Mouse (Mus musculus): ENCODE measurements around the gene Hck. TPM values are rescaled to one million over a fixed set of nuclear protein-coding genes. Genes with fewer than 3 reads are reported as not detected.

Gene Hck
- total RNA-seq, 4 experiments from 2014 or later, result 1.7 to 4.2 (median 2.7) TPM

DNA sequence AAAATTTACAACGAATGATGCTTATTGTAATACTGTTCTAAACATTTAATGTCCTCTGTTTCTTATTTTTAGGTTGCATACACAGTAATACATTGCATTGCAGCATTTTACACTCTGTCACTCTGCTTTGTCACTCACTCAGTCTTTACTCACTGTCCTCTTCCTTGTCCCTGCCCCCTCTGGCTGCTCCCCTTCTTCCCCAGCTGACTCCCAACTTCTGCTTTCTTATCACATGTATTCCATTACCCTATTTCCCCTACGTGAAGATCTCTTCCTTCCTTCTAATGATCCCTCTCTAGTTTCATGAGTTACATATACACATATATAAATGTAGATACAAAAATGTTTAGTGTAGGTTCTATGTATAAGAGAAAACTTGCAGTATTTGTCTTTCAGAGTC is 90.8 kb downstream of the Hck start:
- no peak for DNase-seq (ENCODE audit: low spot score in 2 of 2)

Other genes with a start within 250 kb of the Hck start
- under 1 TPM in 3 of 4 experiments, not detected in 1; 0.19 to 0.39 (median 0.21) TPM for gene Mylk2, start 197.1 kb upstream of the Hck start, total RNA-seq (2022)
- under 1 TPM in 3 of 4 experiments, not detected in 1; 0.34 to 0.88 (median 0.74) TPM for gene Foxs1, start 175.3 kb upstream of the Hck start, total RNA-seq (2022)
- gene Dusp15, start 156.8 kb upstream of the Hck start, total RNA-seq (2022), result 10 to 100 TPM; 16.2 to 22.7 (median 21.1) TPM
- gene Ttll9, start 146.0 kb upstream of the Hck start, total RNA-seq (2022), result 1 to 10 TPM; 1.2 to 3.3 (median 2.3) TPM
- 10 to 100 TPM; 53.3 to 59.2 (median 57.1) TPM for gene Pdrg1, start 93.0 kb upstream of the Hck start, total RNA-seq (2022)
- gene Xkr7, start 76.6 kb upstream of the Hck start, total RNA-seq (2022), result 1 to 10 TPM; 5.0 to 6.7 (median 5.9) TPM
- 1 to 10 TPM; 4.3 to 4.6 (median 4.4) TPM for gene Ccm2l, start 42.5 kb upstream of the Hck start, total RNA-seq (2022)
- 100 to 1,000 TPM; 106 to 122 (median 113) TPM for gene Tm9sf4, start 52.8 kb downstream of the Hck start, total RNA-seq (2022)
- gene Tspyl3, start 117.0 kb downstream of the Hck start, total RNA-seq (2022), result 10 to 100 TPM; 26.5 to 30.0 (median 27.9) TPM
- 1 to 10 TPM; 5.8 to 6.8 (median 6.1) TPM for gene Plagl2, start 133.0 kb downstream of the Hck start, total RNA-seq (2022)
- 10 to 100 TPM; 16.2 to 17.9 (median 17.3) TPM for gene Pofut1, start 133.1 kb downstream of the Hck start, total RNA-seq (2022)
- gene Kif3b, start 182.9 kb downstream of the Hck start, total RNA-seq (2022), result 10 to 100 TPM; 49.9 to 53.8 (median 52.3) TPM
- 10 to 100 TPM; 34.5 to 37.7 (median 35.5) TPM for gene Asxl1, start 237.4 kb downstream of the Hck start, total RNA-seq (2022)

Data from left cerebral cortex, adult 8-10 months (tissue).